Mouse (Mus musculus): ENCODE measurements around the gene Plekhg1. TPM values are rescaled to one million over a fixed set of nuclear protein-coding genes. Genes with fewer than 3 reads are reported as not detected.

The Plekhg1 gene
- total and polyA plus RNA-seq, 2 experiments from 2014 or later: 6.8 to 14.8 TPM

- Histone ChIP-seq H3K9me3 (ENCODE audit: low read length) (no peaks in the 10 kb centered on the region), H3K4me3 (ENCODE audit: low read length) (no peak overlapping the region), H3K36me3 (ENCODE audit: insufficient read depth, low read length) (no peaks in the 10 kb centered on the region), H3K27me3 (ENCODE audit: insufficient read depth, low read length) (no peaks in the 10 kb centered on the region), H3K4me1 (ENCODE audit: insufficient read depth, low read length) (no peaks in the 10 kb centered on the region), H3K4me2 (ENCODE audit: low read depth, low read length) (no peak overlapping the region), H3K27ac (no peak overlapping the region), H3K9ac (replicated peaks; ENCODE audit: low read length) (no peak overlapping the region)
- TF ChIP-seq CTCF (IDR thresholded peaks at IDR 0.05; ENCODE audit: low read depth): no peak
- ATAC-seq (no peak), DNase-seq (ENCODE audit: low spot score) (no peak)
- WGBS: 80% methylated on average over 7 of the region's 7 CpGs
Observed at GRCm38 (mm10) chr10:4005191-4005590, 265.0 kb downstream of the Plekhg1 start.

GRCm38 (mm10) chr10:4006296-4007015 lies 266.3 kb downstream of the Plekhg1 start:
- H3K27ac ChIP-seq: no peak overlapping the region

More at GRCm38 (mm10) chr10:4006296-4007015, 266.3 kb downstream of the Plekhg1 start:
- Histone ChIP-seq H3K4me2 (ENCODE audit: low read depth, low read length) (no peak overlapping the region), H3K27me3 (ENCODE audit: insufficient read depth, low read length) (no peaks in the 10 kb centered on the region), H3K4me1 (ENCODE audit: insufficient read depth, low read length) (no peaks in the 10 kb centered on the region), H3K4me3 (ENCODE audit: low read length) (no peak overlapping the region), H3K9me3 (ENCODE audit: low read length) (no peaks in the 10 kb centered on the region), H3K36me3 (ENCODE audit: insufficient read depth, low read length) (no peaks in the 10 kb centered on the region), H3K9ac (replicated peaks; ENCODE audit: low read length) (no peak overlapping the region)
- no peak for TF ChIP-seq CTCF (IDR thresholded peaks at IDR 0.05; ENCODE audit: low read depth)
- DNase-seq (ENCODE audit: low spot score) (no peak), ATAC-seq (0 out of 2 replicates have a peak, but pooled peaks have one; percentile 55)
- 55% methylated on average over 7 of the region's 7 CpGs for WGBS

Other genes starting within 250 kb of the Plekhg1 start
- 0.32 and 0.47 TPM in 2 replicates for gene Iyd, start 200.1 kb upstream of the Plekhg1 start, total RNA-seq (2014; rRNA removed)
- 0.76 and 0.81 TPM in 2 replicates for gene Iyd, start 200.1 kb upstream of the Plekhg1 start, polyA plus RNA-seq (2015; fragmentation: Nextera tagmentation; extraction: Ambion mirVana)
- 9.0 and 10.7 TPM in 2 replicates for gene Mthfd1l, start 232.8 kb downstream of the Plekhg1 start, total RNA-seq (2014; rRNA removed)
- gene Mthfd1l, start 232.8 kb downstream of the Plekhg1 start, polyA plus RNA-seq (2015; fragmentation: Nextera tagmentation; extraction: Ambion mirVana): 7.4 and 7.6 TPM in 2 replicates

Measured in hindbrain, postnatal 0 days (tissue).